Mouse (Mus musculus): Measurements from ENCODE around the gene Smarcc2. TPM values are rescaled to one million over a fixed set of nuclear protein-coding genes. Genes with fewer than 3 reads are reported as not detected.

Smarcc2 gene
- total RNA-seq (2021), result 107 and 125 TPM in 2 replicates
- long read RNA-seq, full-length matches to known transcripts, result 8 of 35 reads
- long read RNA-seq, partial matches to known transcripts, result 15 of 35 reads
- long read RNA-seq, other reads (novel, unspliced or antisense), result 12 of 35 reads

DNA sequence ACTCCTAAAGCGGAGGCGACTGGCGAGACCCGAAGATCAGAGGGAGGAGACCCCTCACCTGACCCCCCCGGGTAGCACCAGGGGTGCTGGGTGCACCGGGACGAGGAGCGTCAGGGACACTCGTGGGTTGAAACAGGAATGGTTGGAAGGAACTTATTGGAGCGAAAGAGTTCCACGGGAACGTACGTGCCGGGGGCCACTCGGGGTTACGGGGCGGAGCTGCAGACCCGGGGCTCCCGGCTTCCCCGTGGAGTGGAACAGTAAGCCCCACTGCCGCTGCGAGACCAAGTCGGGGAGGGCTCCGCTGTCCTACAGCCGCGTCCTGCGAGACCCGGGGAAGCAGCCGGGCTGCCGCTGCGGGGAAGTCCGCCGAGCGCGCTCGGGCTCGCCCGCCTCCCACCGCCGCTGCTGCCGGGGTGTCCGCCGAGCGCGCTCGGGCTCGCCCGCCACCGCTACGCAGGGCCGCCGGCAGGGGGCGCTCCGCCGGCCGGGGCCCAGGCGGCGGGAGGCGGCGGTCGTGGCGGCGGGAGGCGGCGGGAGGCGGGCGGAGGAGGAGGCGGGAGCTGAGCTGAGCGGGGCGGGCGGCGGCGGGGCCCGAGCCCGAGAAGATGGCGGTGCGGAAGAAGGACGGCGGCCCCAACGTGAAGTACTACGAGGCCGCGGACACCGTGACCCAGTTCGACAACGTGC, at the start of gene Smarcc2:
Gene Smarcc2, plus strand, starts transcription at position 530 of the 690 bp plus-strand sequence.
- DNase-seq, result peak; percentile 92

DNA sequence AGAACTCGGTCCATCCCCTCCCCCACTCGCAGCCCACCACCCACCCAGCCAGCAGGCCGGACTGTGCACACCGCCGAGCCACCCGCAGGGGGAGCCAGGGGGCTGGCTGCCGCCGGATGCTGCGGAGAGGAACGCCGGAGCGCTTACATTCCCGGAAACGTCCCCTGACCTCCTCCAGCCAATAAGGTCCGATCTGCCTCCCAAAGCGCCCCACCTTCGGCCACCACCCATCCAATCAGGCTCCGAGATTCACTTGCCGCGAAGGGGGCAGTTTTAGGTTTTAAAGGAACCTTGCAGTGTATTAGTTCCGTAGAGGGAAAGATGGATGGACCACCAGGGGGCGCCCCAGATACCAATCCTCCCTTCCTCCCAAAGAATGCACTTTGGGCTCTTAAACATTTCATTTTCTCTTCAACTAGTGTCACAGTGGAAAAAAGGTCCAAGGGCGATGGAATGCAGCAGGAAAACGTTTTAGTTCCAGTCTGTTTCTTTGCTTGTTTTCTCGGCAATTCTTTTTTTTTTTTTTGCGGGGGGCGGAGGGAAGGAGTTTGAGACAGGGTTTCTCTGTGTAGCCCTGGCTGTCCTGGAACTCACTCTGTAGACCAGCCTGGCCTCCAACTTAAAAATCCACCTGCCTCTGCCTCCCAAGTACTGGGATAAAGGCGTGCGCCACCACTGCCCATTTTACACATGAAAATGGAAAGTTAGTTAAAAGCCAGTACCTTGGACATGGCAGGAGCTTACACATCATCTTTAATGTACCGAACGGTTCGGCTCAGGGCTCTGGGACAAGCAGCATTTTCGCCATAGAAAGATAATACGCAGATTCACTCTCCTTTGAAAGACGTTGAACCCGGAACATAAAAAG, 49.1 kb upstream of the Smarcc2 start:
- peak; percentile 95 for DNase-seq

DNA sequence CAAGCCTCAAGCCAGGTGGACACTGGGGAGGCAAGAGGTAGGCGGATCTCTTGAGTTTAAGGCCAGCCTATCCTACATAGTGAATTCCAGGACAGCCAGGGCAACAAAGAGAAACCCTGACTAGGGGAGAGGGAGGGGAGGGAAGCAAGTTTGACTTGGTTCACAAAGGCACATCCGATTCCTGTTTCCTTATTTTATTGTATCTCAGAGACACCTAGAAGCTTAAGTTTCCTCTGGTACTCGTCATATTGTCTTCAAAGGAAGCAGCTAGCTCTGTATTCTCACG, 48.5 kb upstream of the Smarcc2 start:
- DNase-seq, result no peak

GRCm38 (mm10) chr10:128411211-128412054, 47.6 kb upstream of the Smarcc2 start, which contains the start of the genes Nabp2 and Rnf41:
TSS of gene Nabp2 (minus strand) at chr10:128411492.
TSS of gene Rnf41 (plus strand) at chr10:128411657.
- DNase-seq, result peak; percentile 96

DNA sequence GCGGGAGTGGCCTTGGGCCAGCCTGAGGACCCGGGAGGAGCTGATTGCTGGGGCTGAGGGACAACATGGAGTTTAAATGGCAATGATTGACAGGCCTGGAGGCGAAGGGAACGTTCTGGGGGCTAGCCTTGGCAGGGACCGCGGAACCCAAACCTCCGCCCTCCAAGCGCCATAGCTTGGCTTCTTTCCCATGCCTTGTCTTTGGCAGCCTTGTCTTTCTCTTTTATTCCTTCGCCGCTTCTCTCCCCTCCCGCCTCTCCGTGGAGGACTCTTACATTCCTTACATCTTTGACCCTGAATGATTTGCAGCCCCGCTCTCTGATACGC, 47.0 kb upstream of the Smarcc2 start:
- DNase-seq, result peak; percentile 49

- no peak for DNase-seq
Measured at GRCm38 (mm10) chr10:128412558-128412957, 46.5 kb upstream of the Smarcc2 start.

- no peak for DNase-seq
Measured at GRCm38 (mm10) chr10:128413076-128413475, 46.0 kb upstream of the Smarcc2 start.

DNA sequence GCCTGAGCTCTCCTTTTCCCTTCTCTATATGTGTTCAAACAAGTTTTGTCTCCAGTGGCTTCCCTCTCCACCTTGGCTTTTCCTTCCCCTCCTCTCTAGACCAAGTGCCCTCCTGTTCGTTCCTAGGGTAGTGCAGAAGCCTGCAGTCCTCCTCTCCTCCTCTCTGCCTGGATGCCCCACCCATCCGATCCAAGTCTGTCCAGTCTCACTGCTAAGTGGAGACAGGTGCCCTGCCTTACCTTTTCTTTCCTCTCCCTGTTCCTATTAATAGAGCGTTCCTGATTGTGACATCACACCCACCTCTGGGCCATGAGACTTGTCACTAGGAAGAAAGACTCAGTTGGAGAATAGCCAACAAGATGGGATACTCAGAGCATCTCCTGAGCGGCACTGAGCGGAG, 44.2 kb upstream of the Smarcc2 start:
- DNase-seq, result no peak

DNA sequence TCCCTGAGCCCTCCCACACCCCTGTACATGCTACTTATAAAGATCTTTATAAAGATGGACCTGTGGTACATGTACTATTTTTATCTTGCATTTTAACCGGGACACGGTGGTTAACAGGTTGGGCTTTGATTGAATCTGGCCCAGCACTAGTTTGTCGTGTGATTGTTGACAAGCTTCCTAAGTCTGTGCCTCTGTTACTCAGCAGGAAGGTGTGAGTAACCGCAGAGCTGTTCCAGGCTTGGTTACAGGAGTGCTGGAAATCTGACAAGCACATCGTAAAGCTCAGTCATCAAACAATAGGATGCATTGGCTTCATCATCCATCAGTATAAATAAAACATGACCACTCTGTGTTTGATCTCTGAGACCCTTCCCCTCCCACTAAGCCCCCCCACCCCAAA, 36.6 kb upstream of the Smarcc2 start:
- DNase-seq, result no peak

GRCm38 (mm10) chr10:128424604-128425003, 34.4 kb upstream of the Smarcc2 start:
- DNase-seq, result no peak

- DNase-seq, result no peak
Measured at GRCm38 (mm10) chr10:128425260-128425659, 33.8 kb upstream of the Smarcc2 start.

DNA sequence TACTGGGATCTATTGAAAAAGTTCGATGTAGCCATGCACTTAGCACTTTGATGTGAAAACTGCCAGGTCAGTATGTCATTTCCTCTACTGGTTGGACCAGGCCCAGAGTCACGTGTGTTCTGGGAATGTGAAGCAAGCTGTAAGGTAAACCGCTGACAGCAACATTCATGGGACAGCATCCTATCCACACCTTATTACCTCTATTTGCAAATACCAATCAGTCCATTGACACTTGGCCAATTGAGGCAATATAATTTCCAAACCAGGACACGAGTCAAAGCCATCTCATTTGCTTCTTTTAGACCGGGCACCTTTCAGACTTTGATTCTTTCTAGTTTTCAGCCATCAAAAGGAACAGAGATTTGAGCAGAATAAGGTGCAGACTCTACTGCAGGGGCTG, 30.0 kb upstream of the Smarcc2 start:
- no peak for DNase-seq

GRCm38 (mm10) chr10:128429454-128429853, 29.6 kb upstream of the Smarcc2 start:
- DNase-seq, result no peak

DNA sequence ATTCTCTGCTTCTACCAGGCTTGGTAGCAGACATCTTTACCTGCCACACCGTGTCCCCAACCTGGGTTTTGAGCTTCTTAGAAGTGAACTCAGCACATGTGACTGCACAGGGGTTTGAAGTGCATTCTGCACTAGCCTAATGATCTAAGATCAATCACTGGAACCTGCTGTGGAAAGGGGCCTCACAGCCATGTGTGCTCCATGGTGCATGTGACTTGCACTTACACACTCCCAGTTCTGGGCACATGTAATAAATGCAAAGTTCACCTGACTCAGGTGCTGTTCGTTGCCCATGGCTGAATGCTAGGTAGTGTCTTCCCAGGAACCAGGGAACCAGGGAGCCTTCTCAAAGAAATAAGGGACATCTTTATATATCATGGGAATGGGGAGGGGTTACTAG, 25.6 kb upstream of the Smarcc2 start:
- DNase-seq, result no peak

DNA sequence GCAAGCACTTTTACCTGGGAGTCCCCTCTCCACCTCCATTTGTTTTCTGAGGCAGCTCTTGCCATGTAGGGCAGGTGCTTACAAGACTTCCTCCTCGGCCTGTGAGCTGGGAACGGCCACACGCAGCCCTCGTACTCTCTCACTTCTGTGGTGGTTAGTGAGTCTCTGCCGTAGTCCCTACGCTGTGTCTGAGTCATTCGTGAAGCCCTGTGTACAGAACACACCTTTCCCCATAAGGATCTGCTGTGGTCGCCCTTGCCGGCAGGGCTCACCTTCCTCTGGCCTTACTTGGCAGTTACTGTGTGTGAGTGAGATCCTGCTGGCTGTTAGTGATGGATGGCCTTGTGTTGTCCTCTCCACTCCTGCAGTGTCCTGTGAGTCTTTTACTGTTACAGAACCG, 24.4 kb upstream of the Smarcc2 start:
- no peak for DNase-seq

DNA sequence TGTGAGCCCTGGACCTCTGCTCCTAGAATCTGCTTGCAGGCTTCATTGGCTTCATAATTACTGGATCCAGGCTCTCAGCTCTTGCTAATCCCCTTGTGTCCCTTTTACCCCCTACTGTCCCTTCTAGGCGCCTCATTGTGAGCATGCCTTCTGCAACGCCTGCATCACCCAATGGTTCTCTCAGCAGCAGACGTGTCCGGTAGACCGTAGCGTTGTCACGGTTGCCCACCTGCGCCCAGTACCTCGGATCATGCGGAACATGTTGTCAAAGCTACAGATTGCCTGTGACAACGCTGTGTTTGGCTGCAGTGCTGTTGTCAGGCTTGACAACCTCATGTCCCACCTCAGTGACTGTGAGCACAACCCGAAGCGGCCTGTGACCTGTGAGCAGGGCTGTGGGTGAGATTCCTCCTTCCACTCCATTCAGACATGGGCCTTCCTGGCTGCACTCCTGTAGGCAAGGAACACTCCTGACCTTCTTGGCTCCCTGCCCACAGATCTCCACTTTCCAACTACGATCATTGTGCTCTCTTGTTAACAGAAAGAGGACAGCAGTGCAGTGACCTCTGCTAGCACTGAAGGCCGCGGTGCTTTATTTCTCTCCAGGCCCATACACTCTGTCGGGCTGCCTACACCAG, 23.7 kb upstream of the Smarcc2 start:
- DNase-seq, result peak; percentile 72

- no peak for DNase-seq
Measured at GRCm38 (mm10) chr10:128435873-128436272, 23.2 kb upstream of the Smarcc2 start.

GRCm38 (mm10) chr10:128436376-128436775, 22.7 kb upstream of the Smarcc2 start:
- DNase-seq, result no peak

DNA sequence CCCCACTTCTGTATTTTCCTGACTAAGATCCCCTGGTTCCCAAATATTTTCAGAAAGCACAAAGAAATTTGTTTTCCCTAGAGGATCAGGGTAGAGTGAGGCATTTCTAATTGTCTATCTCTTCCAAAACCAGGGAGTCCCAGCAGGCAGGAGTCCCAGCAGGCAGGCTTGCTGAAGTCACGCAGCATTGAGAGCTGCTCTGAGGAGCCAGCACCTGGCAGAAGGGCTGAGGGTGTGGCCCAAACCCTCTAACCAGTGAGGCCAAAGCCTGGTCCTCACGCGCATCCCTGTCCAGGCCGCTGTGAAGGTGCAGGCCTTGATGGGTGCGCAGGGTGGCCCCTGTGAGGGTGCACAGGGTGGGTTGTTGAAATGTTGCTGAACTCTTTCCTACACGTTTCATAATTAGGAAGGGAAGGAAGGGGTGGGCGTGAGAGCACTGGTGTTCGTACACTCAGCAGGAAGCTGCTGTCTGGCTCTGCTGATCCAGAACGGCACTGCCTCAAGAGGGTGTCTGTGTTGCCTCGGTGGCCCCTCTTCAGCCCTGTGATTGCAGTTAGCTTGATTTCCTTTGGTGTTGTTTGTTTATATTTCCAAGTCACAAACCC, 20.3 kb upstream of the Smarcc2 start:
- no peak for DNase-seq

GRCm38 (mm10) chr10:128440407-128440806, 18.6 kb upstream of the Smarcc2 start:
- no peak for DNase-seq

DNA sequence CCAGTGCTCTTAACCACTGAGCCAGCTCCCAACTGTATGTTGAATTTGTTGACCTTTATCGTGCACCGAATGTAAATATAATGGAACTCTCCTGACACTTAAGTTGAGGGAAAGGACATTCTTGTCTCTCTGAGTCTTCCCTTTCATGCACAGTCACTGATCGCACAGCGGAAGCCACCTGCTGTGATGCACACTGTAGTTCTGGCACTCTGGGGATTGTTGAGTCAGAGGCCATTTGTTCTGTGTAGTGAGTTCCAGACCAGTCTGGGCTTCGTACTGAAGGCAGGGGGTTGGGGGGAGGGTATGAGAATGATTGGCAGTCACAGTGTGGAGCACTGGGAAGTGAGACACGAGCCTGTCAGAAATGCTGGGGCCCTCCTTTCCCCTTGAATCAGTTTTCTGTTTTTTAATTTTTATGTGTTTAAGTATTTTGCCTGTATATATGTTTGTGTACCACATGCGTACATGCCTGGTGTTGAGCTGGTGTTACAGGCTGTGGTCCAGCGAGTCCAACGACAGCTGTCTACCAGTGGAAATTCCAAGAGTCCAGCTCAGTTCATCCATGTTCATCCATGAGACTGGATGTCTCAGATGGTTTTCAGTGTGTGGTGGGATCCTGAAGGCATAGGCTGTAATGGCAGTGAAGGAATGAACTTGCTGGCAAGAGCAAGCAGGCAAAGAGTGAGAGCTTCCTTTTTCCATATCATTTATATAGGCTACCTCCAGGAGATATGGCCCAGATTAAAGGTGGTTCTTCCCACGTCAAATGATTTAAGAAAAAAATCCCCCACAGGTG, 17.5 kb upstream of the Smarcc2 start:
- DNase-seq, result no peak

Measured in adrenal gland, postnatal 25 days (tissue).